Mouse (Mus musculus): ENCODE measurements at regions not wholly inside any gene's neighbourhood (a gene's known extent, or its start where the extent isn't known, plus 50 kb on each side); places are given as distances from the start of the nearest gene placed in this dataset.

DNA sequence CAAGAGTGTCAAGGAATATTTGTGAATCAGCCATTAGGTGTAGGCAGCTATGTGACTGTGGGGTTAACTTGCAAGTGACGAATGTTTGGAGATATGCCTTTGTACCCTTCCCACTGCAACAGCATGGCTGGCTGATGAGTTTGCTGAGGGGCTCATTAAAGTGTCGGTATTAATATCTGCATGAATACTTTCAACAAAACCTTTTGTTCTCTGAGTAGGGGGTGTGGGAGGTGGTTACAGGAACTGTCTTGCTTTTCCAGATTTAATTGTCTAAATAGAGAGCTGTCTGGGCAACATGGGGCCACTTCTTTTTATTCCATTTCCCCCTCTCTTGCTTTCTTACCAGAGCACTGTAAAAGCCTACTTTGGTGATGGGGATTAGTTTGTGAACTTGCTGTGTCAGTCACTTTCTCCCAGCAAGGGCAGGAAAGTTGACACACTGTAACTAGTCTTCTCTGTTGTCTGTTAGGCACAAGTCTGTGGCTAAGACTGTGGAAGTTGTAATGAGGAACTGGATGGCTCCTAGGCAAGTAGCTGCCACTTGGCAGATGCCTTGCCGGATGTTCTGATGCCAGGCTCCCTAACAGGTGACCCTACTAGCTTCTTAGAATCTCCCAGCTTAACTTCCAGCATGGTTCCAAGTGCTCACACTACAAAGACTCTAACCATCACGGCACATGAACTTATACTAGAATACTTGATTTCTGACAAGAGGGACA lies 208.7 kb upstream of the Fggy start:
- no peak for TF ChIP-seq CTCF (conservative IDR thresholded peaks at IDR 0.05; ENCODE audit: low read length)
- TF ChIP-seq NANOG (IDR thresholded peaks at IDR 0.05; ENCODE audit: borderline replicate concordance, low read length), result no peak

All from E14TG2a.4 (cell line).